ENCODE assay signal across 11 mouse cellular contexts in genomic region chr4:104077771-104078170, GRCm38 (mm10).
DNase-seq lines count a peak whose midpoint lies in the region; ATAC-seq lines count a peak whose summit lies in the region.
"Had no signal": no experiment of that assay in that cellular context is flagged by ENCODE, and none has a peak within 500 bp of the region (broad histone marks: within the 10 kb centered on the region; RNA-seq: fewer than 3 reads in every experiment).

No protein-coding gene starts in this region.

- H3K4me3 ChIP-seq in forebrain, embryonic 15.5 days: no peak overlapping the region
- H3K4me3 ChIP-seq: embryonic facial prominence, embryonic 12.5 days; megakaryocyte, embryonic 14.5 days had no signal

- intact Hi-C loops in left cerebral cortex, postnatal 4 days (cut with DNase I): no loop called here

- H3K27me3 ChIP-seq in forebrain, embryonic 15.5 days: no peaks in the 10 kb centered on the region
- H3K27me3 ChIP-seq: embryonic facial prominence, embryonic 12.5 days; megakaryocyte, embryonic 14.5 days had no signal

- WGBS in forebrain, embryonic 15.5 days: 90% methylated on average over 1 of the region's 1 CpGs

- DNase-seq in cerebellum, adult 8-10 months: peak; percentile 5
- no peak for DNase-seq in cerebellum, adult 9-10 months
- DNase-seq in left cerebral cortex, adult 11 months (ENCODE audit: low spot score): peak; percentile 13
- no peak for DNase-seq in left cerebral cortex, adult 8-10 months (ENCODE audit: low spot score in 2 of 2)
- peak; percentile 55 for DNase-seq in brain, adult 2 months (ENCODE audit: low read depth, low spot score)
- DNase-seq in left cerebral cortex, postnatal 4 days: peak; percentile 65
- no peak for DNase-seq in spleen, postnatal 10 days (ENCODE audit: low spot score in 2 of 2)
- DNase-seq: B cell, adult 2 months had no signal

- H3K4me2 ChIP-seq in forebrain, embryonic 15.5 days (replicated peaks): no peak overlapping the region
- H3K4me2 ChIP-seq: embryonic facial prominence, embryonic 12.5 days had no signal

- no peak overlapping the region for H3K27ac ChIP-seq in forebrain, embryonic 15.5 days (replicated peaks)
- H3K27ac ChIP-seq: embryonic facial prominence, embryonic 12.5 days had no signal

- H3K9ac ChIP-seq in forebrain, embryonic 15.5 days (replicated peaks): no peak overlapping the region
- H3K9ac ChIP-seq: embryonic facial prominence, embryonic 12.5 days had no signal

- H3K36me3 ChIP-seq in forebrain, embryonic 15.5 days: no peaks in the 10 kb centered on the region
- H3K36me3 ChIP-seq: embryonic facial prominence, embryonic 12.5 days had no signal

- H3K9me3 ChIP-seq in forebrain, embryonic 15.5 days: no peaks in the 10 kb centered on the region
- H3K9me3 ChIP-seq: embryonic facial prominence, embryonic 12.5 days had no signal

- ATAC-seq in forebrain, embryonic 15.5 days (replicated peaks): no peak

- no peaks in the 10 kb centered on the region for H3K4me1 ChIP-seq in forebrain, embryonic 15.5 days
- H3K4me1 ChIP-seq: embryonic facial prominence, embryonic 12.5 days; megakaryocyte, embryonic 14.5 days had no signal

Comparison
In these comparisons a context has a peak if more than half of its experiments do, and no peak if none do; other contexts are left out.
1. DNase-seq: peak in cerebellum, adult 8-10 months (single experiment), left cerebral cortex, adult 11 months (single experiment), brain, adult 2 months (single experiment) and left cerebral cortex, postnatal 4 days (single experiment); none in cerebellum, adult 9-10 months (single experiment), left cerebral cortex, adult 8-10 months (0 of 2) and spleen, postnatal 10 days (0 of 2).